Mouse (Mus musculus): ENCODE measurements around the gene Rhot2. TPM values are rescaled to one million over a fixed set of nuclear protein-coding genes. Genes with fewer than 3 reads are reported as not detected.

The Rhot2 gene
- total RNA-seq, 1 experiment, result 36.8 TPM

DNA sequence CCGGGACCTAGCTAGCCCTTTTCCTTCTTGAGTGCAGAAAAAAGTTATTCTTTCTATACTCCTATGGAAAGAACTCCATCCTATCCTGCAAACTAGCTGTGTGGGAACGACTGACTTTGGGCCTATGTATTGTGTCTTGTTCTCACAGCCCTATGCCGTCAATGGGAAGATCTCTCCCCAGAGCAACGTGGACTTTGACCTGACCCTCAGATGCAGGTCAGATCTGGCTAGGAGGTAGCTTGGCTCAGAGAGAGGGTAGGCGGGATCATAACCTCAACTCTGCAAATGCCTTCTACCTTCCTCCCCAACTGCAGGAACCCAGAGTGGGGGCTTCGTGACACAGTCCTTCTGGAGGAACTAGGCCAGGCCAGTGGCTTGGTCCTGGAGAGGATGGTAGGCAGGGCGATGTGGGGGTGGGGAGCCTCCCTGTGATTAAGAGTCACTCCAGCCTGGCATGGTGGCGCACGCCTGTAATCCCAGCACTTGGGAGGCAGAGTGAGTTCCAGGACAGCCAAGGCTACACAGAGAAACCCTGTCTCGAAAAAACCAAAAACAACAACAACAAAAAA, 31.8 kb upstream of the Rhot2 start:
- Histone ChIP-seq H3K4me3 (ENCODE audit: insufficient read depth in 1 of 2, low read depth in 1 of 2, low read length in 2 of 2, poor library complexity in 1 of 2, severe bottlenecking in 1 of 2) (peak overlapping the region in 1 of 2 experiments; percentile 82; a peak in 1 of 4 replicates), H3K36me3 (ENCODE audit: control insufficient read depth, insufficient read depth, low read length, poor library complexity, severe bottlenecking) (peaks cover 12% of the 10 kb centered on the region), H3K4me1 (ENCODE audit: control insufficient read depth in 2 of 2, insufficient read depth in 2 of 2, low read length in 2 of 2, poor library complexity in 1 of 2) (peaks cover 0 to 31% of the 10 kb centered on the region in 2 experiments; a peak in 3 of 4 replicates), H3K9me3 (ENCODE audit: control insufficient read depth, insufficient read depth, low read depth, low read length) (no peaks in the 10 kb centered on the region), H3K27ac (ENCODE audit: insufficient read depth, low read depth, low read length, poor library complexity, severe bottlenecking) (no peak overlapping the region), H3K9ac (ENCODE audit: insufficient read depth, low read depth, low read length, poor library complexity, severe bottlenecking) (no peak overlapping the region)
- TF ChIP-seq ZC3H11A (IDR thresholded peaks at IDR 0.05; ENCODE audit: borderline replicate concordance, low read depth, low read length), result no peak
- no peak for TF ChIP-seq ZNF384 (IDR thresholded peaks at IDR 0.05; ENCODE audit: low read depth, low read length)
- TF ChIP-seq HCFC1 (IDR thresholded peaks at IDR 0.05; ENCODE audit: borderline replicate concordance, insufficient read depth, low read length), result no peak
- TF ChIP-seq CHD2 (IDR thresholded peaks at IDR 0.05; ENCODE audit: low read depth, low read length), result no peak
- TF ChIP-seq MAFK (IDR thresholded peaks at IDR 0.05; ENCODE audit: insufficient read depth, low read depth, low read length), result no peak
- in situ Hi-C loops (cut with MboI; ENCODE audit: low sequenced_read_pairs in 2 of 2, unreplicated experiment in 2 of 2), result no loop called here
- no peak for DNase-seq (ENCODE audit: low read depth, low spot score)

DNA sequence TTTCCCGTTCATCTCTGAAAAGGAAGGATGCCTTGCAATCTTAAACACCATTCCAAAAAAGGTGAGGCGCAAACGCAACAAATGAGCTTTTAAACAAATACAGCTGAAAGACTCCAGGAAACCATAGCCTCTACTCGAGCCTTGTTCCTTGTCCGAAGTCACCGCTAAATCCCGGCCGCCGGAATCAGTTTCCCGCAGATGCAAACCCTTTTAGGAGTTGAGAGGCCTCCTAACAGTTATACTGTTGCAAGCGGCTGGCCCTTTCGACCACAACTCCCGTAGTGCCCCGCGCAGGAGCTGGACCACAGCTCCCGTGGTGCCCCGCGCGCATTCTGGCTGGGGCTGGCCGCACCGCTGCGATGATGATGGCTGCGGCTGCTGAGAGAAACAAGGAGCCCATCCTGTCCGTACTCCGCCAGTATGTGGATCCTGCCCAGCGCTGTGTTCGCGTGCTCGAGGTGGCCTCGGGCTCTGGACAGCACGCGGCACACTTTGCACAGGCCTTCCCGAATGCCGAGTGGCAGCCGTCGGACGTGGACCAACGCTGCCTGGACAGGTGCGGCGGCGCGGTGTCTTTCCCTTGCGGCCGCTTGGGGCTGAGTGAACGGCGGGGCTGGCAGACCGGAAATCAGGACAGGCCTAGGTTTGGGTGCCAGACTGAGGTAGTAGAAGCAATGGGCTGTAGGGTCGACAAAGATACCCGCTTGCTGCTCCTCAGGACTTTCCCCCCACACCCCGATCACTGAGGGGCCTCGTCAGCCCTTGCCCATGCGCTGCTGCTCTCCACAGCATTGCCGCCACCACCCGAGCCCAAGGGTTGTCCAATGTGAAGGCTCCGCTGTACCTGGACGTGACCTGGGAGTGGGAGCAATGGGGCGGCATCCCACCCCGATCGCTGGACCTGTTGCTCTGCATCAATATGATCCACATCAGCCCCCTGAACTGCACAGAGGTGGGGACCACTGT, 30.8 kb upstream of the Rhot2 start:
- in situ Hi-C loops (cut with MboI; ENCODE audit: low sequenced_read_pairs in 2 of 2, unreplicated experiment in 2 of 2), result no loop called here
- peak overlapping the region; percentile 77 for H3K9ac ChIP-seq (ENCODE audit: insufficient read depth, low read depth, low read length, poor library complexity, severe bottlenecking)
- no peak for TF ChIP-seq ZNF384 (IDR thresholded peaks at IDR 0.05; ENCODE audit: low read depth, low read length)
- TF ChIP-seq ZC3H11A (IDR thresholded peaks at IDR 0.05; ENCODE audit: borderline replicate concordance, low read depth, low read length), result no peak
- TF ChIP-seq CHD2 (IDR thresholded peaks at IDR 0.05; ENCODE audit: low read depth, low read length), result no peak
- peak; percentile 84 for TF ChIP-seq HCFC1 (IDR thresholded peaks at IDR 0.05; ENCODE audit: borderline replicate concordance, insufficient read depth, low read length)
- no peak for TF ChIP-seq MAFK (IDR thresholded peaks at IDR 0.05; ENCODE audit: insufficient read depth, low read depth, low read length)
- H3K36me3 ChIP-seq (ENCODE audit: control insufficient read depth, insufficient read depth, low read length, poor library complexity, severe bottlenecking), result peaks cover 12% of the 10 kb centered on the region
- peak overlapping the region; percentile 75 to 82 for H3K4me3 ChIP-seq (ENCODE audit: insufficient read depth in 1 of 2, low read depth in 1 of 2, low read length in 2 of 2, poor library complexity in 1 of 2, severe bottlenecking in 1 of 2)
- H3K4me1 ChIP-seq (ENCODE audit: control insufficient read depth in 2 of 2, insufficient read depth in 2 of 2, low read length in 2 of 2, poor library complexity in 1 of 2), result peaks cover 0 to 23% of the 10 kb centered on the region in 2 experiments; a peak in 2 of 4 replicates
- H3K27ac ChIP-seq (ENCODE audit: insufficient read depth, low read depth, low read length, poor library complexity, severe bottlenecking), result no peak overlapping the region
- no peaks in the 10 kb centered on the region for H3K9me3 ChIP-seq (ENCODE audit: control insufficient read depth, insufficient read depth, low read depth, low read length)
- DNase-seq (ENCODE audit: low read depth, low spot score), result no peak

DNA sequence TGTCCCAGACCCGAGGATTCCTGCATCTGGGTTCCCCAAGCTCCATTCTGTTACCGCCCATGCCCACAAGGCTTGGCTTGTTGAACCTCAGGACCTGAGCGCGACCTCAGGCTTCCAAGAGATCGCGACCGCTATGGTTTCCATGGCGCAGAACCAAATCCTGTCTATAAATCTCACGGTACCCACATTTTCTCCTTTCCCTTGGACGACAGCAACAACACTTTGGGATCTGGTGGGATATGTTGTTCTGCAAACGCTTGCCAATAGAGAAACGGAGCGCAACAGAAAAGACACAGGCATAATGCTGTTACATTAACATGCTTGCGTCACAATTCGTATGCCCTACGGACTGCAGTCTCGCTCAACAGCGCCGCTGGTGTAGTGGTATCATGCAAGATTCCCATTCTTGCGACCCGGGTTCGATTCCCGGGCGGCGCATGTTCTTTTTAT, 30.1 kb upstream of the Rhot2 start, which contains the start of gene Mettl26:
Gene Mettl26, plus strand, starts transcription at position 354 of the 450 bp plus-strand sequence.
- Histone ChIP-seq H3K27ac (ENCODE audit: insufficient read depth, low read depth, low read length, poor library complexity, severe bottlenecking) (no peak within 1 kb of the TSS), H3K4me1 (ENCODE audit: control insufficient read depth in 2 of 2, insufficient read depth in 2 of 2, low read length in 2 of 2, poor library complexity in 1 of 2) (peaks cover 0 to 16% of the 10 kb centered on the region in 2 experiments; a peak in 2 of 4 replicates), H3K9ac (ENCODE audit: insufficient read depth, low read depth, low read length, poor library complexity, severe bottlenecking) (peak within 1 kb of the TSS; percentile 77), H3K36me3 (ENCODE audit: control insufficient read depth, insufficient read depth, low read length, poor library complexity, severe bottlenecking) (peaks cover 12% of the 10 kb centered on the region), H3K4me3 (ENCODE audit: insufficient read depth in 1 of 2, low read depth in 1 of 2, low read length in 2 of 2, poor library complexity in 1 of 2, severe bottlenecking in 1 of 2) (peak within 1 kb of the TSS; percentile 75 to 82), H3K9me3 (ENCODE audit: control insufficient read depth, insufficient read depth, low read depth, low read length) (no peaks in the 10 kb centered on the region)
- peak; percentile 84; the same call in 1 of the 2 replicates for TF ChIP-seq MAFK (IDR thresholded peaks at IDR 0.05; ENCODE audit: insufficient read depth, low read depth, low read length)
- peak; percentile 28; the same call in 1 of the 2 replicates for TF ChIP-seq CHD2 (IDR thresholded peaks at IDR 0.05; ENCODE audit: low read depth, low read length)
- no peak for TF ChIP-seq HCFC1 (IDR thresholded peaks at IDR 0.05; ENCODE audit: borderline replicate concordance, insufficient read depth, low read length)
- in situ Hi-C loops (cut with MboI; ENCODE audit: low sequenced_read_pairs in 2 of 2, unreplicated experiment in 2 of 2), result no loop called here
- DNase-seq (ENCODE audit: low read depth, low spot score), result peak; percentile 79

DNA sequence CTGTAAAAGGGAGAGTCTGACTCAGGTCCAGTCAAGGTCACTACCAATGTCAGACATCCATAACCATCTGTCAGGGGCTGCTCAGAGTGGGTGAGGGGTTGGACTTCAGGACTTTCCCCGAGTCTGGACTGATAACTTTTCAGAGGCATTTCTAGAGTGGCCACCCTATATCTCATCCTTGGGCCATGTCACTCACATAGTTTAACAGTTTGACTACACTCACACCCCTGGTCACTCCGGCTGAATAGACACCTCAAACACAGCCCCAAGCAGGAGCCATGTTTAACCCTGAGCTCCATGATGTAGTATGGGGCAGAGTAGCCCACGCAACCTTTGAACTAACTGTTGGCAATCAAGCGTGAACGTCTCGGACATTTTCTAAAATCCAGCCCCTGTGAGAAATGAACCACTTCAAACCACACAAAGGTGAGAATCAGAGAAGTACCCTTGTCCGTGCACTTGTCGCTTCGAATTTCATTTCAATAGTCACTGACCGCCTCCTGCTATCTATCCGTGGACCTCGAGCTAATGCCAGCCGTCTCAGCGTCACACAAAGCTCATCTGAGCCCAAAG, 29.6 kb upstream of the Rhot2 start:
- peaks cover 0 to 19% of the 10 kb centered on the region in 2 experiments; a peak in 2 of 4 replicates for H3K4me1 ChIP-seq (ENCODE audit: control insufficient read depth in 2 of 2, insufficient read depth in 2 of 2, low read length in 2 of 2, poor library complexity in 1 of 2)
- H3K27ac ChIP-seq (ENCODE audit: insufficient read depth, low read depth, low read length, poor library complexity, severe bottlenecking), result no peak overlapping the region
- no peak for DNase-seq (ENCODE audit: low read depth, low spot score)
- in situ Hi-C loops (cut with MboI; ENCODE audit: low sequenced_read_pairs in 2 of 2, unreplicated experiment in 2 of 2), result no loop called here
- peak overlapping the region; percentile 66 to 82 for H3K4me3 ChIP-seq (ENCODE audit: insufficient read depth in 1 of 2, low read depth in 1 of 2, low read length in 2 of 2, poor library complexity in 1 of 2, severe bottlenecking in 1 of 2)
- no peak for TF ChIP-seq HCFC1 (IDR thresholded peaks at IDR 0.05; ENCODE audit: borderline replicate concordance, insufficient read depth, low read length)
- no peak for TF ChIP-seq ZC3H11A (IDR thresholded peaks at IDR 0.05; ENCODE audit: borderline replicate concordance, low read depth, low read length)
- TF ChIP-seq CHD2 (IDR thresholded peaks at IDR 0.05; ENCODE audit: low read depth, low read length), result no peak
- TF ChIP-seq ZNF384 (IDR thresholded peaks at IDR 0.05; ENCODE audit: low read depth, low read length), result no peak
- no peak for TF ChIP-seq MAFK (IDR thresholded peaks at IDR 0.05; ENCODE audit: insufficient read depth, low read depth, low read length)
- peaks cover 12% of the 10 kb centered on the region for H3K36me3 ChIP-seq (ENCODE audit: control insufficient read depth, insufficient read depth, low read length, poor library complexity, severe bottlenecking)
- peak overlapping the region; percentile 25; the same call in 1 of the 2 replicates for H3K9ac ChIP-seq (ENCODE audit: insufficient read depth, low read depth, low read length, poor library complexity, severe bottlenecking)
- no peaks in the 10 kb centered on the region for H3K9me3 ChIP-seq (ENCODE audit: control insufficient read depth, insufficient read depth, low read depth, low read length)

All from ES-E14 (cell line).